In the genomic region with DNA sequence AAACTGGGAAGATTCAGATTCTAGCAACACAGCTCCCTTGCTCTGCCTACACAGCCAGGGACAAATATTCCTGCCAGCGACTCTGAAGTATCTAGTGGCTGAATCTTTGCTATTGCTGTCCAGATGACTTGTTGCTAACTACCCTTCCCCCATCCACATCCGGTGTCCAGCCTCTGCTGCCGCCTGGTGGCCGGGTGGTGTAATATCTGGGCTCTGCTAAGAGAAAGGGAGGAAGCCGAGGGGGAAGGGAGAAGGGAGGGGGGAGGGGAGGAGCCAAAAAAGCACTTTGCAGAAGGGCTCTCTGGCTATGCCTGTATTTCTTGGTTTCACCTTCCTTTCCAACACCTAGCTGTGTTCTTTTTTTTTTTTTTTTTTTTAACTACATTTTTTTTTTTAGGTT, we compare ENCODE assay signal across 1 mouse cellular context.
TF ChIP-seq lines count a peak whose summit lies in the region.

No protein-coding gene starts in this region.

TF ChIP-seq in MEL, 35 proteins besides CTCF, POLR2A, EP300 and RAD21 (continued from another document):
- TF ChIP-seq GABPA (IDR thresholded peaks at IDR 0.05; ENCODE audit: low read depth, low read length) (no peak), CHD2 (IDR thresholded peaks at IDR 0.05; ENCODE audit: low read length) (peak; percentile 92), ZMIZ1 (IDR thresholded peaks at IDR 0.05; ENCODE audit: low read depth, low read length) (no peak), MEF2A (IDR thresholded peaks at IDR 0.05; ENCODE audit: extremely low read depth, insufficient replicate concordance, low read depth, low read length, poor library complexity, severe bottlenecking) (no peak), ZKSCAN1 (IDR thresholded peaks at IDR 0.05; ENCODE audit: low read depth, low read length) (no peak), MYB (IDR thresholded peaks at IDR 0.05; ENCODE audit: low read depth, low read length) (no peak), SIN3A (IDR thresholded peaks at IDR 0.05; ENCODE audit: low read length) (peak; percentile 61; the same call in 1 of the 2 replicates), SMC3 (IDR thresholded peaks at IDR 0.05; ENCODE audit: low read depth, low read length) (peak; percentile 88), MAZ (IDR thresholded peaks at IDR 0.05; ENCODE audit: low read depth, low read length) (peak; percentile 97), ELF1 (IDR thresholded peaks at IDR 0.05; ENCODE audit: low read depth, low read length) (peak; percentile 66), CHD1 (IDR thresholded peaks at IDR 0.05; ENCODE audit: low read depth, low read length) (no peak), USF1 (IDR thresholded peaks at IDR 0.05; ENCODE audit: low read depth, low read length) (no peak), TAL1 (IDR thresholded peaks at IDR 0.05; ENCODE audit: low read length) (no peak), MXI1 (IDR thresholded peaks at IDR 0.05; ENCODE audit: low read depth, low read length) (no peak), TCF12 (IDR thresholded peaks at IDR 0.05; ENCODE audit: low read depth, low read length) (no peak), POLR2AphosphoS5 (IDR thresholded peaks at IDR 0.05; ENCODE audit: borderline replicate concordance, low read depth, low read length) (no peak), TBP (IDR thresholded peaks at IDR 0.05; ENCODE audit: low read depth, low read length) (peak; percentile 44; the same call in 1 of the 2 replicates), USF2 (IDR thresholded peaks at IDR 0.05; ENCODE audit: borderline replicate concordance in 1 of 2, insufficient read depth in 1 of 2, low read depth in 1 of 2, low read length in 2 of 2) (no peak), KAT2A (conservative IDR thresholded peaks at IDR 0.05; ENCODE audit: low read depth, low read length) (no peak), MYC (IDR thresholded peaks at IDR 0.05; ENCODE audit: low read depth, low read length) (no peak), HCFC1 (IDR thresholded peaks at IDR 0.05; ENCODE audit: low read depth, low read length) (peak; percentile 71), UBTF (IDR thresholded peaks at IDR 0.05; ENCODE audit: borderline replicate concordance, insufficient read depth, low read depth, low read length) (no peak), MAX (IDR thresholded peaks at IDR 0.05; ENCODE audit: low read length) (no peak), NELFE (IDR thresholded peaks at IDR 0.05; ENCODE audit: low read depth, low read length) (no peak), NRF1 (IDR thresholded peaks at IDR 0.05; ENCODE audit: insufficient read depth, low read depth, low read length, poor library complexity, severe bottlenecking) (no peak), POLR2AphosphoS2 (IDR thresholded peaks at IDR 0.05; ENCODE audit: low read length) (no peak)
TF ChIP-seq in MEL: peak in this region for 10.
